Mouse (Mus musculus): ENCODE measurements around the gene Azi2. TPM values are rescaled to one million over a fixed set of nuclear protein-coding genes. Genes with fewer than 3 reads are reported as not detected.

Gene Azi2
- polyA plus RNA-seq (2021): 65.0 TPM

GRCm38 (mm10) chr9:118040218-118041021, at the start of gene Azi2:
TSS of gene Azi2 (plus strand) at chr9:118040499.
- in situ Hi-C loops (cut with MboI; ENCODE audit: low pct_unique_long_range_greater_than_20kb): loop anchor here (5.0 kb wide), 1 partner anchor 452 kb away; no protein-coding TSS in a partner anchor
- peak; percentile 100 for ATAC-seq
- TF ChIP-seq CTCF (IDR thresholded peaks at IDR 0.05): peak; percentile 100
- ChIA-PET POLR2A (interaction anchor here (0.5 kb wide), 1 partner anchor 1490 kb away, joined by 3 read pairs; no protein-coding TSS in a partner anchor), CTCF (interaction anchor here (1.0 to 1.4 kb wide), 5 partner anchors 12 to 451 kb away, joined by 4 to 5 read pairs (median 5); no protein-coding TSS in a partner anchor)
- peak; percentile 86 for DNase-seq (ENCODE audit: low read depth, low spot score)
- H3K27me3 ChIP-seq: no peaks in the 10 kb centered on the region

- in situ Hi-C loops (cut with MboI; ENCODE audit: low pct_unique_long_range_greater_than_20kb): no loop called here
- CTCF ChIA-PET: no interaction called here
These were observed 43.7 kb upstream of the Azi2 start for GRCm38 (mm10) chr9:117996631-117997030.

DNA sequence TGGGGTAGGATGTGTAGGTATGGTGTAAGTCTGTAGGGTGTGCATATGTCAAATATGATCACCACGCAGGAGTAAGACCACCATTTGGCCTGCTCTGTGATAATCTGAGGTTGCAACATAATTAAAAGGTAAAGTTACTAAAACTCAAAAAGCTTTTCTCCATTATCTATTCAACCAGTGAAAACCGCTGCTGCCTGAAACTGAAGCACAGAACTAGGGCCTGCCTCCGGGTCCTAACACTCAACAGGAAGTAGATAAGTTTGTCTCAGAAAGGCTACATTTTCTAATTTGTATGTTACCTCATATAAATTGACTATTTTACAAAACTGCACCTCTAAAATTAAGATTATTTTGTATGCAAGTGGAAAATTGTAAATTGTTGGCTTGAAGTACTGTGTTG, 38.8 kb upstream of the Azi2 start:
- ATAC-seq (no peak), DNase-seq (ENCODE audit: low read depth, low spot score) (no peak)
- ChIA-PET POLR2A (no interaction called here), CTCF (no interaction called here)
- in situ Hi-C loops (cut with MboI; ENCODE audit: low pct_unique_long_range_greater_than_20kb): no loop called here
- TF ChIP-seq CTCF (IDR thresholded peaks at IDR 0.05): no peak
- no peaks in the 10 kb centered on the region for H3K27me3 ChIP-seq

More at GRCm38 (mm10) chr9:117996631-117997030, 43.7 kb upstream of the Azi2 start:
- POLR2A ChIA-PET: no interaction called here
- TF ChIP-seq CTCF (IDR thresholded peaks at IDR 0.05): no peak
- no peak for DNase-seq (ENCODE audit: low read depth, low spot score)
- no peak for ATAC-seq
- H3K27me3 ChIP-seq: no peaks in the 10 kb centered on the region

DNA sequence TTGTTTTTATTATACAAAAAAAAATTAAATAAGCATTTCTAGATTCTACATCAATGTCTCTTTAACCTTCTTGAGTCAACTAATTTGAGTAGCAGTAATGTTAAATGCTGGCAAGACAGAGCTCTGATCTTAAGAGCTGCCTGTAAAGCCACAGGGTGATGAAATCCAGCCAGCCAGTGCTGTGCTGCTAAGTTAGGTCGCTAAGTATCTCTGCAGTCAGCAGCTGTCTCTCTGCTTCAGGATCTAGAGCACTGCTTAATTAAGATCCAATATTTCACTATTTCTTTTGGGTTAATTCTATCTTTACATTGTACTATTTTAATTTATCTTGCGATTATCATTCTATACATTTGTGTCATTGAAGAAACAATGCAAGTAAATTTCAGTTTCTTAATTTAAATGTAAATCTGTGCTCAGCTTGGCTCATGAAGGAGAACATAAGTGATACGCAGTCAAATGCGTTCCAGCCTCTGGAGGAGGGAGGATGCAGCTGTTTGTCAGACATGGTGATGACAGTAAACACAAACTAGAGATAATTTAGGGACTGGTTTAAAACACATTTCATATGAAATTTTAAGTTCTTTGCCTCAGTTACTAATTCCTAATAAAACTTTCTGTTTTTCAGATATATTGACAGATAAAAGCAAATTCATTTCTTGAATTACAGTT, 36.9 kb upstream of the Azi2 start:
- ATAC-seq (no peak), DNase-seq (ENCODE audit: low read depth, low spot score) (no peak)
- no peaks in the 10 kb centered on the region for H3K27me3 ChIP-seq
- CTCF ChIA-PET: no interaction called here
- in situ Hi-C loops (cut with MboI; ENCODE audit: low pct_unique_long_range_greater_than_20kb): no loop called here
- TF ChIP-seq CTCF (IDR thresholded peaks at IDR 0.05): no peak
- POLR2A ChIA-PET: no interaction called here

- TF ChIP-seq CTCF (IDR thresholded peaks at IDR 0.05): no peak
- ChIA-PET CTCF (no interaction called here), POLR2A (no interaction called here)
- H3K27me3 ChIP-seq: no peaks in the 10 kb centered on the region
- DNase-seq (ENCODE audit: low read depth, low spot score) (no peak), ATAC-seq (no peak)
- in situ Hi-C loops (cut with MboI; ENCODE audit: low pct_unique_long_range_greater_than_20kb): no loop called here
These were observed 36.4 kb upstream of the Azi2 start for GRCm38 (mm10) chr9:118003937-118004336.

GRCm38 (mm10) chr9:118012928-118013327, 27.4 kb upstream of the Azi2 start:
- ChIA-PET POLR2A (no interaction called here), CTCF (no interaction called here)
- in situ Hi-C loops (cut with MboI; ENCODE audit: low pct_unique_long_range_greater_than_20kb): no loop called here
- no peak for TF ChIP-seq CTCF (IDR thresholded peaks at IDR 0.05)
- H3K27me3 ChIP-seq: no peaks in the 10 kb centered on the region
- ATAC-seq (no peak), DNase-seq (ENCODE audit: low read depth, low spot score) (no peak)

DNA sequence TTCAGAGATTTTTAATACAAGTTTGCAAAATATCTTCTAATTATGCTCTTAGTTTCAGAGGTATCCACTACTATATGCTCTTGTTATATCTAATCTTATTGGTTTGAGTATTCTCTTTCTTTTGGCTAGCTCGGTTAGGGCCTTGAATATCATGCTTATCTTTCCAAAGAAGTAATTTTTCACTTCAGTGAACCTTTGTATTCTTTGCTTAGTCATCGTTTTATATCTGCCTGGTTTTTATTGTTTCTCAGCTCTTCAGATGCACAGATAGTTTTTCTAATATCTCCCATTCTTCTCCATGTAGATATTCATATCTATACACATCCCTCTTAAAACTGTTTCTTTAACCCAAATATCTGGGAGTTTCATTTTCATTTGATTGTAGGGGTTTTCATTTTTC, 15.3 kb upstream of the Azi2 start:
- POLR2A ChIA-PET: no interaction called here
- CTCF ChIA-PET: no interaction called here
- no peaks in the 10 kb centered on the region for H3K27me3 ChIP-seq
- DNase-seq (ENCODE audit: low read depth, low spot score) (no peak), ATAC-seq (no peak)
- TF ChIP-seq CTCF (IDR thresholded peaks at IDR 0.05): no peak
- in situ Hi-C loops (cut with MboI; ENCODE audit: low pct_unique_long_range_greater_than_20kb): no loop called here

- ChIA-PET CTCF (no interaction called here), POLR2A (no interaction called here)
- in situ Hi-C loops (cut with MboI; ENCODE audit: low pct_unique_long_range_greater_than_20kb): no loop called here
- peak; percentile 51 for ATAC-seq
- TF ChIP-seq CTCF (IDR thresholded peaks at IDR 0.05): peak; percentile 42
- DNase-seq (ENCODE audit: low read depth, low spot score): no peak
- peaks cover 3% of the 10 kb centered on the region for H3K27me3 ChIP-seq
These were observed 10.8 kb upstream of the Azi2 start for GRCm38 (mm10) chr9:118029490-118029889.

DNA sequence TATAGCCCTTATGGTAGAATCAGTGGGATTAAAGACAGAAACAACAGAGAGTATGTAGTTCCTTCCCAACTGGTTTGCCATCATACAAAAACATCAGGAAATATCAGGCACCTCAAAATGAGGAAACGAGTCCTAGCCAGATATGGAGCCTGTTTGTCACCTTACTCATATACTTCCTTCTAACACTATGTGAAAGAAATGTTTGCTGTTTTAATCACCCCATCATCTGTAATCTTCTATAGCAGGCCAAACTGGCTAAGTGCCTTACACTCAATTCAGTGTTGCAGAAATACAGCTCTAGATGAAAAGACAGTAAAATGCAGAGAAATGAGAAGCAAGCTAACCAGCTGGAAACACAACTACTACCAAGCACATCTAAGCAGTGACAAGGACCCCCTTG, 10.0 kb upstream of the Azi2 start:
- ChIA-PET CTCF (no interaction called here), POLR2A (no interaction called here)
- no peak for DNase-seq (ENCODE audit: low read depth, low spot score)
- no peak for ATAC-seq
- TF ChIP-seq CTCF (IDR thresholded peaks at IDR 0.05): no peak
- peaks cover 3% of the 10 kb centered on the region for H3K27me3 ChIP-seq
- in situ Hi-C loops (cut with MboI; ENCODE audit: low pct_unique_long_range_greater_than_20kb): loop anchor here (10.0 kb wide), 1 partner anchor 135 kb away; no protein-coding TSS in a partner anchor

DNA sequence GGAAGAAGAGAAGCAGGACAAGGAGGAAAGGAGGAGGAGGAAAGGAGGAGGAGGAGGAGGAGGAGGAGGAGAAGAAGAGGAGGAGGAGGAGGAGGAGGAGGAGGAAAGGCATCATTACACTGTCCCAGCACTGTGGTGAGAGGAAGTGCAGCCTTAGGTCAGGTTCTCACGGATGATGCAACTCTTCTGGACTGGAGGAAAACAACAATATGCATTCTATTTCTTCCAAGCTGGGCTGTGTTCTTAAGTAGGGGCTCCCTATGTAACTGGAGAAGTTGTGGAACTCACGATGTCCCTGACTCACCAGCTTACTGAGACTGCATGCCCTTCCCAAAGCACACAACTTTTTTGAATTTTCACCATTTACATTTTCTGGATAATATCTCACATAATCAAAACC, 8.6 kb upstream of the Azi2 start:
- no peak for TF ChIP-seq CTCF (IDR thresholded peaks at IDR 0.05)
- ChIA-PET POLR2A (interaction anchor here (0.6 kb wide), 1 partner anchor 128 kb away, joined by 3 read pairs; no protein-coding TSS in a partner anchor), CTCF (no interaction called here)
- ATAC-seq: no peak
- H3K27me3 ChIP-seq: peaks cover 3% of the 10 kb centered on the region
- in situ Hi-C loops (cut with MboI; ENCODE audit: low pct_unique_long_range_greater_than_20kb): loop anchor here (10.0 kb wide), 1 partner anchor 137 kb away; no protein-coding TSS in a partner anchor
- no peak for DNase-seq (ENCODE audit: low read depth, low spot score)

- no peak for DNase-seq (ENCODE audit: low read depth, low spot score)
- ChIA-PET POLR2A (no interaction called here), CTCF (no interaction called here)
- no peak for TF ChIP-seq CTCF (IDR thresholded peaks at IDR 0.05)
- ATAC-seq: no peak
- in situ Hi-C loops (cut with MboI; ENCODE audit: low pct_unique_long_range_greater_than_20kb): loop anchor here (10.0 kb wide), 1 partner anchor 140 kb away; no protein-coding TSS in a partner anchor
- H3K27me3 ChIP-seq: peaks cover 3% of the 10 kb centered on the region
These were observed 5.3 kb upstream of the Azi2 start for GRCm38 (mm10) chr9:118034990-118035389.
